ENCODE assay signal across 11 mouse cellular contexts in the genomic region with DNA sequence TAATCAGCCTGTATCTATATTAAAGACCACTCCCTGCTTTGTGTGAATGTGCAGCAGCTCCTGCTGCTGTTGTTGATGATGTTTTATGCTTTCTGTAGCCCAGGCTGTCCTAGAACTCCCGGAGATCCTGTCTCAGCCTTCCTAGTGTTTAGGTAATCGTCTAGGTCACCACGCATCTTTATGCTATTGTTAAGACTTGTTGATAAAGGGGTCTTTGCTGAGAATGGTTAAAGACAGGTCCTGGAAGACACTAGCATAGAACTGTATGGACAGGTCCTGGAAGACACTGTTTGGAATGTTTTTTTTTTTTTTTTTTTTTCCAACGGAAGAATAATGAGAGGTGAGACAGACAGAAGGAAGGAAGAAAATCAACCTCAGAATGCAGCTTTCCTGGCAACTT. TPM values are rescaled to one million over a fixed set of nuclear protein-coding genes. Genes with fewer than 3 reads are reported as not detected.
DNase-seq lines count a peak whose midpoint lies in the region; ATAC-seq and TF ChIP-seq lines count a peak whose summit lies in the region.
"Had no signal": no experiment of that assay in that cellular context is flagged by ENCODE, and none has a peak within 500 bp of the region (broad histone marks: within the 10 kb centered on the region; RNA-seq: fewer than 3 reads in every experiment).

No protein-coding gene starts in this region.

- ATAC-seq in embryonic facial prominence, embryonic 15.5 days (ENCODE audit: insufficient number of reproducible peaks, low FRiP score, low TSS enrichment, low read depth), result no peak
- ATAC-seq in intestine, postnatal 0 days, result no peak
- ATAC-seq in neural tube, embryonic 13.5 days (ENCODE audit: low read depth), result peak; percentile 30
- ATAC-seq in erythroid progenitor cell, adult 5-6 weeks (replicated peaks; ENCODE audit: low FRiP score, poor library complexity, severe bottlenecking), result no peak

- H3K27ac ChIP-seq in left cerebral cortex, adult 2 months, result no peak overlapping the region
- H3K27ac ChIP-seq in embryonic facial prominence, embryonic 15.5 days (replicated peaks), result no peak overlapping the region
- no peak overlapping the region for H3K27ac ChIP-seq in intestine, postnatal 0 days (ENCODE audit: low read depth, low read length)
- peak overlapping the region; percentile 95 for H3K27ac ChIP-seq in neural tube, embryonic 13.5 days (replicated peaks)

- TF ChIP-seq CTCF in left cerebral cortex, adult 2 months (IDR thresholded peaks at IDR 0.05), result no peak
- TF ChIP-seq CTCF in intestine, postnatal 0 days (IDR thresholded peaks at IDR 0.05; ENCODE audit: low read depth), result no peak

- peaks cover 7% of the 10 kb centered on the region for H3K4me1 ChIP-seq in embryonic facial prominence, embryonic 15.5 days
- H3K4me1 ChIP-seq in intestine, postnatal 0 days (replicated peaks; ENCODE audit: control insufficient read depth, insufficient read depth, low read length), result 0 out of 2 replicates have a peak, but pooled peaks cover 3% of the 10 kb centered on the region
- H3K4me1 ChIP-seq in neural tube, embryonic 13.5 days (replicated peaks), result peaks cover 36% of the 10 kb centered on the region

- H3K9ac ChIP-seq in embryonic facial prominence, embryonic 15.5 days, result 0 out of 2 replicates have a peak overlapping the region, but pooled peaks have one; percentile 86
- H3K9ac ChIP-seq in intestine, postnatal 0 days (ENCODE audit: low read depth, low read length), result 0 out of 2 replicates have a peak overlapping the region, but pooled peaks have one; percentile 74
- H3K9ac ChIP-seq in neural tube, embryonic 13.5 days, result peak overlapping the region; percentile 87

- H3K9me3 ChIP-seq in embryonic facial prominence, embryonic 15.5 days (replicated peaks), result no peaks in the 10 kb centered on the region
- H3K9me3 ChIP-seq in intestine, postnatal 0 days (ENCODE audit: control insufficient read depth), result no peaks in the 10 kb centered on the region
- no peaks in the 10 kb centered on the region for H3K9me3 ChIP-seq in neural tube, embryonic 13.5 days

- peak overlapping the region; percentile 83 for H3K4me2 ChIP-seq in embryonic facial prominence, embryonic 15.5 days (replicated peaks)
- peak overlapping the region; percentile 84 for H3K4me2 ChIP-seq in intestine, postnatal 0 days (replicated peaks; ENCODE audit: low read depth)
- H3K4me2 ChIP-seq in neural tube, embryonic 13.5 days, result peak overlapping the region; percentile 70

- H3K36me3 ChIP-seq in embryonic facial prominence, embryonic 15.5 days, result peaks cover 14% of the 10 kb centered on the region; the same call in 1 of the 2 replicates
- H3K36me3 ChIP-seq in intestine, postnatal 0 days (ENCODE audit: control insufficient read depth, insufficient read depth), result no peaks in the 10 kb centered on the region
- peaks cover 38% of the 10 kb centered on the region for H3K36me3 ChIP-seq in neural tube, embryonic 13.5 days

- peak overlapping the region; percentile 65 for H3K4me3 ChIP-seq in left cerebral cortex, adult 2 months
- peak overlapping the region; percentile 70 for H3K4me3 ChIP-seq in embryonic facial prominence, embryonic 15.5 days (replicated peaks)
- H3K4me3 ChIP-seq in intestine, postnatal 0 days (ENCODE audit: low read depth, low read length), result peak overlapping the region; percentile 55
- H3K4me3 ChIP-seq in neural tube, embryonic 13.5 days, result peak overlapping the region; percentile 63

- H3K27me3 ChIP-seq in embryonic facial prominence, embryonic 15.5 days, result no peaks in the 10 kb centered on the region
- H3K27me3 ChIP-seq in intestine, postnatal 0 days (replicated peaks; ENCODE audit: control insufficient read depth, insufficient read depth, low read length), result no peaks in the 10 kb centered on the region
- H3K27me3 ChIP-seq in neural tube, embryonic 13.5 days, result no peaks in the 10 kb centered on the region
- H3K27me3 ChIP-seq: Patski had no signal

- WGBS in embryonic facial prominence, embryonic 15.5 days, result 40% methylated on average over 4 of the region's 4 CpGs
- 46% methylated on average over 4 of the region's 4 CpGs for WGBS in intestine, postnatal 0 days
- WGBS in neural tube, embryonic 13.5 days, result 37% methylated on average over 4 of the region's 4 CpGs

- intact Hi-C loops in left cerebral cortex, adult 2 months (cut with DNase I), result no loop called here

- DNase-seq in left cerebral cortex, adult 2 months (ENCODE audit: extremely low spot score in 1 of 2, low spot score in 2 of 2), result no peak
- no peak for DNase-seq in left cerebral cortex, adult 9 months (ENCODE audit: low spot score in 2 of 2)
- no peak for DNase-seq in gastrocnemius, postnatal 4 days (ENCODE audit: low spot score in 2 of 2)
- no peak for DNase-seq in thymus, postnatal 10 days (ENCODE audit: low spot score in 2 of 2)
- DNase-seq: right cerebral cortex, adult 18-20 months had no signal

RNA-seq across cellular contexts. Expression of gene Zfp57, which starts 2.4 kb away (rescaled TPM):
- 10 to 100 TPM; 16.7 to 17.8 TPM for total RNA-seq in left cerebral cortex, adult 2 months (2021)
- polyA plus RNA-seq in embryonic facial prominence, embryonic 15.5 days (2015; fragmentation: Nextera tagmentation; extraction: Ambion mirVana), result 52.2 and 62.2 TPM in 2 replicates
- polyA plus RNA-seq in intestine, postnatal 0 days (2015; fragmentation: Nextera tagmentation; extraction: Ambion mirVana), result 8.6 and 9.0 TPM in 2 replicates
- polyA plus RNA-seq in neural tube, embryonic 13.5 days (2015; fragmentation: Nextera tagmentation; extraction: Ambion mirVana), result 241 and 262 TPM in 2 replicates
- total RNA-seq in gastrocnemius, postnatal 4 days (2021), result 10 to 100 TPM in 1 of 2 experiments, 1 to 10 TPM in 1; 8.7 to 10.1 TPM
- total RNA-seq in erythroid progenitor cell, adult 5-6 weeks (2015; ENCODE audit: low replicate concordance), result not detected in 2 replicates
- not detected in 2 replicates for total RNA-seq in erythroid progenitor cell, adult 5-6 weeks (2017; ENCODE audit: low replicate concordance)

RNA-seq across cellular contexts. Expression of gene H2-M5, which starts 14.0 kb away (rescaled TPM):
- under 1 TPM; 0.61 to 0.75 TPM for total RNA-seq in left cerebral cortex, adult 2 months (2021)
- 0.67 and 0.95 TPM in 2 replicates for polyA plus RNA-seq in embryonic facial prominence, embryonic 15.5 days (2015; fragmentation: Nextera tagmentation; extraction: Ambion mirVana)
- 0.05 TPM in 1 of 2 replicates, not detected in the other for polyA plus RNA-seq in intestine, postnatal 0 days (2015; fragmentation: Nextera tagmentation; extraction: Ambion mirVana)
- polyA plus RNA-seq in neural tube, embryonic 13.5 days (2015; fragmentation: Nextera tagmentation; extraction: Ambion mirVana), result 1.6 and 2.3 TPM in 2 replicates
- under 1 TPM; 0.23 to 0.25 TPM for total RNA-seq in gastrocnemius, postnatal 4 days (2021)
- total RNA-seq in erythroid progenitor cell, adult 5-6 weeks (2015; ENCODE audit: low replicate concordance), result not detected in 2 replicates
- not detected in 2 replicates for total RNA-seq in erythroid progenitor cell, adult 5-6 weeks (2017; ENCODE audit: low replicate concordance)
- total RNA-seq: common myeloid progenitor, adult 5-6 weeks had no signal

RNA-seq across cellular contexts. Expression of gene Mog, which starts 19.8 kb away (rescaled TPM):
- total RNA-seq in left cerebral cortex, adult 2 months (2021), result 10 to 100 TPM; 29.1 to 29.2 TPM
- 0.09 TPM in 1 of 2 replicates, not detected in the other for polyA plus RNA-seq in embryonic facial prominence, embryonic 15.5 days (2015; fragmentation: Nextera tagmentation; extraction: Ambion mirVana)
- not detected in 2 replicates for polyA plus RNA-seq in intestine, postnatal 0 days (2015; fragmentation: Nextera tagmentation; extraction: Ambion mirVana)
- 1.2 and 1.7 TPM in 2 replicates for polyA plus RNA-seq in neural tube, embryonic 13.5 days (2015; fragmentation: Nextera tagmentation; extraction: Ambion mirVana)
- not detected for total RNA-seq in gastrocnemius, postnatal 4 days (2021)
- total RNA-seq in erythroid progenitor cell, adult 5-6 weeks (2015; ENCODE audit: low replicate concordance), result not detected in 2 replicates
- total RNA-seq in erythroid progenitor cell, adult 5-6 weeks (2017; ENCODE audit: low replicate concordance), result not detected in 2 replicates
- total RNA-seq: common myeloid progenitor, adult 5-6 weeks had no signal

RNA-seq across cellular contexts. Expression of gene 2410137M14Rik, which starts 22.3 kb away (rescaled TPM):
- not detected for total RNA-seq in left cerebral cortex, adult 2 months (2021)
- not detected in 2 replicates for polyA plus RNA-seq in embryonic facial prominence, embryonic 15.5 days (2015; fragmentation: Nextera tagmentation; extraction: Ambion mirVana)
- polyA plus RNA-seq in intestine, postnatal 0 days (2015; fragmentation: Nextera tagmentation; extraction: Ambion mirVana), result not detected in 2 replicates
- polyA plus RNA-seq in neural tube, embryonic 13.5 days (2015; fragmentation: Nextera tagmentation; extraction: Ambion mirVana), result 0.31 TPM in 1 of 2 replicates, not detected in the other
- not detected for total RNA-seq in gastrocnemius, postnatal 4 days (2021)
- not detected in 2 replicates for total RNA-seq in erythroid progenitor cell, adult 5-6 weeks (2015; ENCODE audit: low replicate concordance)
- total RNA-seq in erythroid progenitor cell, adult 5-6 weeks (2017; ENCODE audit: low replicate concordance), result not detected in 2 replicates
- total RNA-seq: common myeloid progenitor, adult 5-6 weeks had no signal
- polyA plus RNA-seq: Patski had no signal

RNA-seq across cellular contexts. Expression of gene Gabbr1, which starts 42.4 kb away (rescaled TPM):
- total RNA-seq in left cerebral cortex, adult 2 months (2021), result 100 to 1,000 TPM; 687 to 720 TPM
- polyA plus RNA-seq in embryonic facial prominence, embryonic 15.5 days (2015; fragmentation: Nextera tagmentation; extraction: Ambion mirVana), result 11.5 and 15.0 TPM in 2 replicates
- polyA plus RNA-seq in intestine, postnatal 0 days (2015; fragmentation: Nextera tagmentation; extraction: Ambion mirVana), result 4.1 and 4.4 TPM in 2 replicates
- polyA plus RNA-seq in neural tube, embryonic 13.5 days (2015; fragmentation: Nextera tagmentation; extraction: Ambion mirVana), result 56.2 and 57.0 TPM in 2 replicates
- total RNA-seq in gastrocnemius, postnatal 4 days (2021), result 10 to 100 TPM; 24.2 to 25.4 TPM
- 3.8 and 11.5 TPM in 2 replicates for total RNA-seq in erythroid progenitor cell, adult 5-6 weeks (2015; ENCODE audit: low replicate concordance)
- total RNA-seq in erythroid progenitor cell, adult 5-6 weeks (2017; ENCODE audit: low replicate concordance), result 0.51 and 1.5 TPM in 2 replicates

Comparison
In these comparisons a context has a peak if more than half of its experiments do, and no peak if none do; other contexts are left out.
1. RNA of gene Zfp57, which starts 2.4 kb away (total RNA-seq): 16.7 to 17.8 TPM in left cerebral cortex, adult 2 months and 8.7 to 10.1 TPM in gastrocnemius, postnatal 4 days; not detected in erythroid progenitor cell, adult 5-6 weeks; every median in the first group is over 4 times any median in the second.
2. RNA of gene Mog, which starts 19.8 kb away (total RNA-seq): 29.1 to 29.2 TPM in left cerebral cortex, adult 2 months; not detected in gastrocnemius, postnatal 4 days and not detected in erythroid progenitor cell, adult 5-6 weeks; every median in the first group is over 10 times any median in the second.
3. Peak in every context shown above with its lines, with median percentiles within 50 percentile points of each other: H3K4me3 ChIP-seq, H3K4me2 ChIP-seq and H3K9ac ChIP-seq.